Mouse (Mus musculus) liver, adult 2 months (tissue): ENCODE results near the gene Grid2ip. TPM values are rescaled to one million over a fixed set of nuclear protein-coding genes. Genes with fewer than 3 reads are reported as not detected.

Experiments
- DNase-seq: peaks from one replicate; pipeline ENCODE4 v3.0.0-alpha.2; 2011; ENCODE audit warnings: low read depth, low spot score; ENCODE audit errors: extremely low read depth
- H3K27ac ChIP-seq: fragments of 200-500 bp; replicated peaks from 2 replicates; pipeline ENCODE4 v1.5.1; 2012; ENCODE audit warnings: low read depth, mild to moderate bottlenecking, control low read depth, inconsistent platforms, low read length; ENCODE audit not compliant: insufficient read depth
- H3K27me3 ChIP-seq: fragments of 200-500 bp; 2 replicates; pipeline ENCODE4 v1.6.1; 2012; ENCODE audit warnings: mild to moderate bottlenecking, moderate library complexity, low read length, inconsistent platforms; ENCODE audit not compliant: control insufficient read depth, insufficient read depth
- H3K36me3 ChIP-seq: fragments of 200-500 bp; 2 replicates; pipeline ENCODE4 v1.6.1; 2012; ENCODE audit warnings: low read length, inconsistent platforms; ENCODE audit not compliant: control insufficient read depth, insufficient read depth
- H3K4me1 ChIP-seq: fragments of 200-500 bp; 2 replicates; pipeline ENCODE4 v1.6.1; 2011; ENCODE audit warnings: low read length; ENCODE audit not compliant: control insufficient read depth, insufficient read depth
- H3K4me3 ChIP-seq: fragments of 200-500 bp; 2 replicates; pipeline ENCODE4 v1.5.1; 2011; ENCODE audit warnings: low read depth, mild to moderate bottlenecking, control low read depth, low read length, moderate library complexity; ENCODE audit not compliant: insufficient read depth
- H3K79me2 ChIP-seq: fragments of 200-500 bp; 2 replicates; pipeline ENCODE4 v1.6.1; 2012; ENCODE audit warnings: inconsistent platforms, mild to moderate bottlenecking, low read length, moderate library complexity; ENCODE audit not compliant: control insufficient read depth, insufficient read depth
- H3K9ac ChIP-seq: fragments of 200-500 bp; 2 replicates; pipeline ENCODE4 v1.6.1; 2012; ENCODE audit warnings: low read depth, mild to moderate bottlenecking, control low read depth, inconsistent platforms, low read length
- CTCF ChIP-seq: fragments of 200-500 bp; IDR thresholded peaks from 2 replicates; pipeline ENCODE4 v1.5.1; 2011; ENCODE audit warnings: low read depth, low read length, control low read depth
- POLR2A ChIP-seq: fragments of 200-500 bp; IDR thresholded peaks from 2 replicates; pipeline ENCODE4 v1.6.1; 2011; ENCODE audit warnings: low read length, control low read depth; ENCODE audit not compliant: insufficient read depth; ENCODE audit errors: extremely low read depth
- WGBS: fragments of 180-500 bp; shearing (Covaris S2); methylation state at CpG from one replicate; pipeline ENCODE4 v1.1.7; 2018; 5-methylcytosine and 5-hydroxymethylcytosine counted together
- polyA plus RNA-seq: library from polyadenylated mRNA; depleted of rRNA; stranded (reverse); fragments of >200 nt; gene quantifications from 2 replicates; pipeline ENCODE4 v1.2.3, GENCODE M21; 2012; rRNA removed
- total RNA-seq: library from RNA; depleted of rRNA; stranded (reverse); fragments of >200 nt; gene quantifications from 2 replicates; pipeline ENCODE4 v1.2.3, GENCODE M21; 2014; rRNA removed

Grid2ip gene
- total and polyA plus RNA-seq, 2 experiments, result 0.13 TPM; not detected in 1

- peaks cover 2% of the 10 kb centered on the region; the same call in 1 of the 2 replicates for H3K4me1 ChIP-seq
- H3K4me3 ChIP-seq, result no peak overlapping the region
- H3K36me3 ChIP-seq, result peaks cover 23% of the 10 kb centered on the region; the same call in 1 of the 2 replicates
- no peak overlapping the region; the same call in 1 of the 2 replicates for H3K27ac ChIP-seq
- peak; percentile 62 for DNase-seq
- H3K27me3 ChIP-seq, result no peaks in the 10 kb centered on the region
- TF ChIP-seq POLR2A (no peak), CTCF (peak; percentile 71)
- no peaks in the 10 kb centered on the region for H3K79me2 ChIP-seq
- WGBS, result 3% methylated on average over 6 of the region's 6 CpGs
- no peak overlapping the region for H3K9ac ChIP-seq
These were observed 66.9 kb downstream of the Grid2ip start for GRCm38 (mm10) chr5:143423899-143424519.

- H3K36me3 ChIP-seq, result no peaks in the 10 kb centered on the region
- no peak overlapping the region for H3K27ac ChIP-seq
- no peaks in the 10 kb centered on the region for H3K27me3 ChIP-seq
- no peaks in the 10 kb centered on the region for H3K79me2 ChIP-seq
- WGBS, result 2% methylated on average over 4 of the region's 4 CpGs
- H3K9ac ChIP-seq, result no peak overlapping the region
- no peak overlapping the region for H3K4me3 ChIP-seq
- H3K4me1 ChIP-seq, result no peaks in the 10 kb centered on the region
- peak; percentile 58 for DNase-seq
- TF ChIP-seq CTCF (peak; percentile 95), POLR2A (no peak)
These were observed 77.3 kb downstream of the Grid2ip start for GRCm38 (mm10) chr5:143434421-143434820.

- no peaks in the 10 kb centered on the region for H3K4me1 ChIP-seq
- no peak overlapping the region for H3K27ac ChIP-seq
- H3K27me3 ChIP-seq, result no peaks in the 10 kb centered on the region
- H3K9ac ChIP-seq, result no peak overlapping the region
- DNase-seq, result no peak
- H3K36me3 ChIP-seq, result no peaks in the 10 kb centered on the region
- TF ChIP-seq POLR2A, result no peak
- no peak for TF ChIP-seq CTCF
- no peaks in the 10 kb centered on the region for H3K79me2 ChIP-seq
- WGBS, result 80% methylated on average over 3 of the region's 3 CpGs
- no peak overlapping the region for H3K4me3 ChIP-seq
These were observed 84.2 kb downstream of the Grid2ip start for GRCm38 (mm10) chr5:143441298-143441697.

- Histone ChIP-seq H3K27ac (no peak overlapping the region), H3K27me3 (no peaks in the 10 kb centered on the region), H3K4me1 (no peaks in the 10 kb centered on the region), H3K4me3 (no peak overlapping the region), H3K9ac (no peak overlapping the region), H3K79me2 (no peaks in the 10 kb centered on the region), H3K36me3 (no peaks in the 10 kb centered on the region)
- DNase-seq, result no peak
- TF ChIP-seq POLR2A (no peak), CTCF (no peak)
- 80% methylated on average over 12 of the region's 12 CpGs for whole genome bisulfite sequencing
These were observed 84.6 kb downstream of the Grid2ip start for GRCm38 (mm10) chr5:143441753-143442152.

Other genes with a start within 250 kb of the Grid2ip start
- gene Rnf216, start 244.3 kb upstream of the Grid2ip start, total RNA-seq, result 10.8 and 11.5 TPM in 2 replicates
- 10.4 and 12.1 TPM in 2 replicates for gene Rnf216, start 244.3 kb upstream of the Grid2ip start, polyA plus RNA-seq
- gene Olfr718-ps1, start 209.8 kb upstream of the Grid2ip start, total RNA-seq, result not detected in 2 replicates
- not detected in 2 replicates for gene Olfr718-ps1, start 209.8 kb upstream of the Grid2ip start, polyA plus RNA-seq
- gene Rbak, start 176.6 kb upstream of the Grid2ip start, total RNA-seq, result 3.1 and 4.6 TPM in 2 replicates
- gene Rbak, start 176.6 kb upstream of the Grid2ip start, polyA plus RNA-seq, result 0.82 and 1.2 TPM in 2 replicates
- not detected in 2 replicates for gene Spdye4b, start 176.3 kb upstream of the Grid2ip start, total RNA-seq
- gene Spdye4b, start 176.3 kb upstream of the Grid2ip start, polyA plus RNA-seq, result not detected in 2 replicates
- gene Spdye4a, start 130.4 kb upstream of the Grid2ip start, total RNA-seq, result not detected in 2 replicates
- gene Spdye4a, start 130.4 kb upstream of the Grid2ip start, polyA plus RNA-seq, result not detected in 2 replicates
- gene Zfp12, start 122.2 kb upstream of the Grid2ip start, total RNA-seq, result 6.4 and 7.2 TPM in 2 replicates
- gene Zfp12, start 122.2 kb upstream of the Grid2ip start, polyA plus RNA-seq, result 3.7 and 4.6 TPM in 2 replicates
- gene Zfp316, start 87.3 kb upstream of the Grid2ip start, total RNA-seq, result 1.9 and 2.4 TPM in 2 replicates
- gene Zfp316, start 87.3 kb upstream of the Grid2ip start, polyA plus RNA-seq, result 1.9 and 2.3 TPM in 2 replicates
- 0.28 TPM in 1 of 2 replicates, not detected in the other for gene Zfp853, start 63.7 kb upstream of the Grid2ip start, total RNA-seq
- 0.07 and 0.11 TPM in 2 replicates for gene Zfp853, start 63.7 kb upstream of the Grid2ip start, polyA plus RNA-seq
- 4.3 and 6.8 TPM in 2 replicates for gene E130309D02Rik, start 42.0 kb upstream of the Grid2ip start, total RNA-seq
- 12.8 and 14.8 TPM in 2 replicates for gene E130309D02Rik, start 42.0 kb upstream of the Grid2ip start, polyA plus RNA-seq
- gene Zdhhc4, start 28.1 kb upstream of the Grid2ip start, total RNA-seq, result 13.0 and 14.0 TPM in 2 replicates
- 37.9 and 42.5 TPM in 2 replicates for gene Zdhhc4, start 28.1 kb upstream of the Grid2ip start, polyA plus RNA-seq
- gene Kdelr2, start 46.5 kb downstream of the Grid2ip start, total RNA-seq, result 130 and 145 TPM in 2 replicates
- gene Kdelr2, start 46.5 kb downstream of the Grid2ip start, polyA plus RNA-seq, result 114 and 122 TPM in 2 replicates
- gene Daglb, start 107.2 kb downstream of the Grid2ip start, total RNA-seq, result 12.4 TPM in 2 replicates
- 14.9 and 17.4 TPM in 2 replicates for gene Daglb, start 107.2 kb downstream of the Grid2ip start, polyA plus RNA-seq
- 38.6 and 69.0 TPM in 2 replicates for gene Rac1, start 170.7 kb downstream of the Grid2ip start, total RNA-seq
- gene Rac1, start 170.7 kb downstream of the Grid2ip start, polyA plus RNA-seq, result 99.8 and 114 TPM in 2 replicates